Mouse (Mus musculus) embryonic fibroblast, embryonic 13.5 days (primary cell): ENCODE results near the gene Ankrd39.

Experiments
- CTCF ChIP-seq: IDR thresholded peaks from 2 replicates; pipeline ENCODE4 v1.5.1; 2011; ENCODE audit warnings: mild to moderate bottlenecking, control low read depth, low read length, moderate library complexity, borderline replicate concordance; ENCODE audit not compliant: insufficient read depth
- POLR2A ChIP-seq: IDR thresholded peaks from 2 replicates; pipeline ENCODE4 v1.6.1; 2011; ENCODE audit warnings: low read depth, mild to moderate bottlenecking, control low read depth, low read length, moderate library complexity

- TF ChIP-seq CTCF (no peak), POLR2A (0 out of 2 replicates have a peak, but pooled peaks have one; percentile 19)
These were observed 7.6 kb upstream of the Ankrd39 start for GRCm38 (mm10) chr1:36554633-36555399.
